Mouse (Mus musculus) spleen, adult 2 months (tissue): ENCODE results near the gene Dera. TPM values are rescaled to one million over a fixed set of nuclear protein-coding genes. Genes with fewer than 3 reads are reported as not detected.

ENCODE experiments used
- DNase-seq, 2 experiments: peaks; one replicate each; pipeline versions ENCODE4 v3.0.0 to v3.0.0-alpha.2; 2012 to 2021; ENCODE audit warnings: low spot score in 2 of 2, low read depth in 1 of 2
- H3K27ac ChIP-seq: fragments of 200-500 bp; 2 replicates; pipeline ENCODE4 v1.5.1; 2012; ENCODE audit warnings: low read length, inconsistent platforms; ENCODE audit not compliant: insufficient read depth
- H3K27me3 ChIP-seq: fragments of 200-500 bp; 2 replicates; pipeline ENCODE4 v1.6.1; 2012; ENCODE audit warnings: mild to moderate bottlenecking, moderate library complexity, low read length, inconsistent platforms; ENCODE audit not compliant: control insufficient read depth, insufficient read depth
- H3K36me3 ChIP-seq: fragments of 200-500 bp; 2 replicates; pipeline ENCODE4 v1.6.1; 2012; ENCODE audit warnings: mild to moderate bottlenecking, low read length, inconsistent platforms; ENCODE audit not compliant: control insufficient read depth, insufficient read depth
- H3K4me1 ChIP-seq: fragments of 200-500 bp; 2 replicates; pipeline ENCODE4 v1.6.1; 2011; ENCODE audit warnings: inconsistent platforms; ENCODE audit not compliant: control insufficient read depth, insufficient read depth, insufficient read length
- H3K4me3 ChIP-seq: fragments of 200-500 bp; 2 replicates; pipeline ENCODE4 v1.5.1; 2011; ENCODE audit warnings: mild to moderate bottlenecking, inconsistent platforms; ENCODE audit not compliant: insufficient read depth, insufficient read length; ENCODE audit errors: extremely low read depth
- CTCF ChIP-seq: fragments of 200-500 bp; IDR thresholded peaks from 2 replicates; pipeline ENCODE4 v1.5.1; 2011; ENCODE audit warnings: mild to moderate bottlenecking, inconsistent platforms; ENCODE audit not compliant: insufficient read depth, insufficient read length, insufficient replicate concordance; ENCODE audit errors: extremely low read depth
- POLR2A ChIP-seq: fragments of 200-500 bp; IDR thresholded peaks from 2 replicates; pipeline ENCODE4 v1.6.1; 2011; ENCODE audit warnings: low read depth, low read length, inconsistent platforms
- WGBS: fragments of 180-500 bp; shearing (Covaris S2); methylation state at CpG from one replicate; pipeline ENCODE4 v1.1.7; 2018; 5-methylcytosine and 5-hydroxymethylcytosine counted together
- polyA plus RNA-seq: library from polyadenylated mRNA; depleted of rRNA; stranded (reverse); fragments of >200 nt; gene quantifications from 2 replicates; pipeline ENCODE4 v1.2.3, GENCODE M21; 2012

The Dera gene
- polyA plus RNA-seq, 1 experiment = 7.2 TPM

- H3K36me3 ChIP-seq = peaks cover 3% of the 10 kb centered on the region
- TF ChIP-seq POLR2A (no peak), CTCF (no peak)
- DNase-seq = no peak
- no peaks in the 10 kb centered on the region for H3K27me3 ChIP-seq
- no peak overlapping the region for H3K27ac ChIP-seq
- WGBS = 55% methylated on average over 3 of the region's 3 CpGs
- no peaks in the 10 kb centered on the region for H3K4me1 ChIP-seq
- no peak overlapping the region for H3K4me3 ChIP-seq
Measured at GRCm38 (mm10) chr6:137806342-137806741, 52.0 kb downstream of the Dera start.

DNA sequence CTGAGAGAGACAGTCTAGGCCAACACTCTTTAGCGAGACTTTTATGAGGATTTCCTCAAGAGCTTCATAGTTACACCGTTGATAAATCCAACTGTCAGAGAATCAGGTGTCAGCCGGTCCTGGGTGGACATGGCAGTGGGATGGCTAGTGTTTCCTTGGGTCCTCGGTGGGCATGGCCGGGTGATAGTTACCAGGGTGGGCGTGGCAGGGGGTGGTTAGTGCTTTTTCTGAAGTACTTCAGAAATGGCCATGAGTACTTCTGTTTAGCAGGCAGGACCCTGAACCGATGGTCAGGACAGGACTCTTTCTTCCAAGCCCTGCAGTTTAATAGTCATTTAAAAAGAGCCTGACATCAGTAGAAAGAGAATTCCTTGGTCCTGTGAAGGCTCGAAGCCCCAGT, 52.5 kb downstream of the Dera start:
- no peaks in the 10 kb centered on the region for H3K27me3 ChIP-seq
- WGBS = 90% methylated on average over 8 of the region's 8 CpGs
- no peak for TF ChIP-seq CTCF
- no peak for TF ChIP-seq POLR2A
- no peak overlapping the region for H3K4me3 ChIP-seq
- H3K36me3 ChIP-seq = peaks cover 3% of the 10 kb centered on the region
- no peak overlapping the region for H3K27ac ChIP-seq
- no peaks in the 10 kb centered on the region for H3K4me1 ChIP-seq
- DNase-seq = no peak

- Histone ChIP-seq H3K27ac (no peak overlapping the region), H3K4me1 (no peaks in the 10 kb centered on the region), H3K27me3 (no peaks in the 10 kb centered on the region), H3K4me3 (no peak overlapping the region), H3K36me3 (peaks cover 3% of the 10 kb centered on the region)
- 89% methylated on average over 6 of the region's 6 CpGs for WGBS
- DNase-seq = no peak
- TF ChIP-seq POLR2A (no peak), CTCF (no peak)
Measured at GRCm38 (mm10) chr6:137807296-137807695, 53.0 kb downstream of the Dera start.

DNA sequence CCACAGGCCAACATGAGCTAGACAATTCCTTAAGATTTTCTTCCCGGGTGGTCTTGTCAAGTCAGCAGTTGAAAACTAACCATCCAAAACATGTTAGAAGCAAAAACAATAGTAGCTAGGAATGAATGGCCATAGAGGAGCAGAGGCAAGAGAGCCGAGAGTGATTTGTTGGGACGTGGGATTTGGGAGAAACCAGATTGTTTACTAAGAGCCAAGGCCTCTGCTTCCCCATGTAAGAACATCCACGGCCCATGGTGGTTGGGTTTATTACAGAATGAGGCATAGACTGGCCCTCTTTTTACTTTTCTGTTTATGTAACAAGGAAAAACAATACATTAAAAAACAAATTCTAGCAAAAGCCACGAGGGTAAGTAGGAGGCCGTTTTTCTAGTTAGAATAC, 54.4 kb downstream of the Dera start:
- TF ChIP-seq POLR2A (no peak), CTCF (no peak)
- Histone ChIP-seq H3K36me3 (peaks cover 3% of the 10 kb centered on the region; the same call in 1 of the 2 replicates), H3K4me1 (no peaks in the 10 kb centered on the region), H3K27ac (no peak overlapping the region), H3K4me3 (no peak overlapping the region), H3K27me3 (no peaks in the 10 kb centered on the region)
- DNase-seq = no peak
- WGBS = 93% methylated on average over 6 of the region's 6 CpGs

- H3K4me3 ChIP-seq = no peak overlapping the region
- 85% methylated on average over 5 of the region's 5 CpGs for WGBS
- DNase-seq = no peak
- H3K4me1 ChIP-seq = no peaks in the 10 kb centered on the region
- TF ChIP-seq POLR2A (no peak), CTCF (no peak)
- no peak overlapping the region for H3K27ac ChIP-seq
- H3K36me3 ChIP-seq = peaks cover 3% of the 10 kb centered on the region; the same call in 1 of the 2 replicates
- no peaks in the 10 kb centered on the region for H3K27me3 ChIP-seq
Measured at GRCm38 (mm10) chr6:137810136-137810535, 55.8 kb downstream of the Dera start.

DNA sequence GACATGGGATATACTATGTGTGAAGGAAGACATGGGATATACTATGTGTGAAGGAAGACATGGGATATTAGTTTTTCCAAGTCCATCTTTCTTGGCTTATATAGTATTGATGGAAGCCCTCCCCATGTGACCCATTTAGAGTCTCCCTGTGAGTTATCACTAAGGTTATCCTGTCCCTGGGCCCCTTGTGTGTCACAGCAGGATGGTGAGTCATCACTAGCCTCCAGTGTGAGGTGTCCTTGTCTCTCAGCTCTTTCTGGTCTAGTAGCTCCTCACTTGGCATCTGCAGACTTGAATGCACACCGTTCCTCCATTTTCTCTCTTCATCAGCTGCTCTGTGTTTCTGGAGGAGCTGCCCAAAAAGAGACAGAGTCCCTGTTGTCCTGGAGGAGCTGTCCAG, 59.7 kb downstream of the Dera start:
- peaks cover 10% of the 10 kb centered on the region for H3K36me3 ChIP-seq
- WGBS = 100% methylated on average over 1 of the region's 1 CpGs
- H3K4me1 ChIP-seq = no peaks in the 10 kb centered on the region
- H3K27ac ChIP-seq = no peak overlapping the region
- no peak for DNase-seq
- TF ChIP-seq POLR2A (no peak), CTCF (no peak)
- no peaks in the 10 kb centered on the region for H3K27me3 ChIP-seq
- no peak overlapping the region for H3K4me3 ChIP-seq

DNA sequence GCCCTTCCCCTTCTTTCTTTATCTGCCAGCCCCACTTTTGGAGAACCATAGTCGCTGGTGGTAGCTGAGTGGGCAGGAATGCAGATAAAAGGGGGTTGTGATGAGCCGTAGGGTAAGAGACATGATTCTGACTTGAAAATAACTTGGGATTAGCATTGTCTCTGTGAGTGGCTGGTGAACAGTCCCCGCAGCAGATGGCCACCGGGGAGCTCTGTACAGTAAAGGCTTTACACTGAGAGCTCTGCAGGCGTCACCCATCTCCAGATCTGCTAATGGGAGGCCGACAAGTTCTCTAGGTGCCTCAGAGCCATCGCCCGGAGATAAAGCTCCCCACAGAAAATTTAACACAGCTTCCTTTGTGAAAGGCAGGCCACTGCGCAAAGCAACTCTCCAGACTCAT, 62.2 kb downstream of the Dera start:
- H3K4me1 ChIP-seq = no peaks in the 10 kb centered on the region
- no peak for DNase-seq
- no peak for TF ChIP-seq CTCF

More for the DNA sequence above, 62.2 kb downstream of the Dera start:
- Histone ChIP-seq H3K27ac (no peak overlapping the region), H3K36me3 (peaks cover 10% of the 10 kb centered on the region), H3K27me3 (no peaks in the 10 kb centered on the region), H3K4me3 (no peak overlapping the region)
- 93% methylated on average over 9 of the region's 9 CpGs for WGBS
